ENCODE assay signal across 8 mouse cellular contexts in genomic region chr6:86732276-86733173, GRCm38 (mm10). TPM values are rescaled to one million over a fixed set of nuclear protein-coding genes. Genes with fewer than 3 reads are reported as not detected.
DNase-seq lines count a peak whose midpoint lies in the region; ATAC-seq and TF ChIP-seq lines count a peak whose summit lies in the region.

No protein-coding gene starts in this region.

- H3K9me3 ChIP-seq in forebrain, embryonic 14.5 days (replicated peaks; ENCODE audit: control insufficient read depth, low read length) = no peaks in the 10 kb centered on the region
- H3K9me3 ChIP-seq in hindbrain, embryonic 12.5 days (replicated peaks) = no peaks in the 10 kb centered on the region
- no peaks in the 10 kb centered on the region for H3K9me3 ChIP-seq in neural tube, embryonic 12.5 days

- peak overlapping the region; percentile 73 for H3K4me3 ChIP-seq in thymus, adult 2 months (ENCODE audit: control insufficient read depth, insufficient read depth, low read length)
- H3K4me3 ChIP-seq in forebrain, embryonic 14.5 days (ENCODE audit: low read depth, low read length) = peak overlapping the region; percentile 96
- peak overlapping the region; percentile 97 for H3K4me3 ChIP-seq in hindbrain, embryonic 12.5 days
- peak overlapping the region; percentile 94 for H3K4me3 ChIP-seq in neural tube, embryonic 12.5 days

- no peak for TF ChIP-seq CTCF in thymus, adult 2 months (IDR thresholded peaks at IDR 0.05; ENCODE audit: borderline replicate concordance, control insufficient read depth, extremely low read depth, insufficient read depth, low read length, poor library complexity)

- peak; percentile 53 for DNase-seq in thymus, adult 2 months
- no peak for DNase-seq in thymus, postnatal 25 days
- peak; percentile 36 for DNase-seq in c-Kit-negative CD71-positive TER-119-positive erythroid progenitor cells, embryonic 14.5 days (ENCODE audit: low read depth, low spot score)
- DNase-seq in forebrain, embryonic 14.5 days (ENCODE audit: low spot score) = peak; percentile 45
- peak; percentile 48 for DNase-seq in liver
- DNase-seq in adipocyte (ENCODE audit: low spot score) = no peak

- 0 out of 2 replicates have a peak, but pooled peaks cover 2% of the 10 kb centered on the region for H3K4me1 ChIP-seq in thymus, adult 2 months (replicated peaks; ENCODE audit: control insufficient read depth, insufficient read depth, low read length)
- H3K4me1 ChIP-seq in forebrain, embryonic 14.5 days (ENCODE audit: control insufficient read depth, insufficient read depth, low read length) = peaks cover 6% of the 10 kb centered on the region; the same call in 1 of the 2 replicates
- H3K4me1 ChIP-seq in hindbrain, embryonic 12.5 days = peaks cover 15% of the 10 kb centered on the region
- peaks cover 16% of the 10 kb centered on the region for H3K4me1 ChIP-seq in neural tube, embryonic 12.5 days

- H3K27ac ChIP-seq in thymus, adult 2 months (ENCODE audit: control insufficient read depth, insufficient read depth, low read length) = no peak overlapping the region
- H3K27ac ChIP-seq in forebrain, embryonic 14.5 days (ENCODE audit: low read depth, low read length) = peak overlapping the region; percentile 91
- peak overlapping the region; percentile 94 for H3K27ac ChIP-seq in hindbrain, embryonic 12.5 days
- peak overlapping the region; percentile 84 for H3K27ac ChIP-seq in neural tube, embryonic 12.5 days

- ATAC-seq in forebrain, embryonic 14.5 days = peak; percentile 28; the same call in 1 of the 2 replicates
- ATAC-seq in hindbrain, embryonic 12.5 days (ENCODE audit: low FRiP score) = peak; percentile 75
- ATAC-seq in neural tube, embryonic 12.5 days (ENCODE audit: low FRiP score, low read depth) = peak; percentile 67

- no peaks in the 10 kb centered on the region for H3K27me3 ChIP-seq in thymus, adult 2 months (ENCODE audit: control insufficient read depth, insufficient read depth, low read length)
- H3K27me3 ChIP-seq in forebrain, embryonic 14.5 days (replicated peaks; ENCODE audit: control insufficient read depth, insufficient read depth, low read length) = no peaks in the 10 kb centered on the region
- H3K27me3 ChIP-seq in hindbrain, embryonic 12.5 days = no peaks in the 10 kb centered on the region
- no peaks in the 10 kb centered on the region for H3K27me3 ChIP-seq in neural tube, embryonic 12.5 days (replicated peaks)

- H3K36me3 ChIP-seq in thymus, adult 2 months (ENCODE audit: control insufficient read depth, insufficient read depth, low read length) = no peaks in the 10 kb centered on the region
- no peaks in the 10 kb centered on the region for H3K36me3 ChIP-seq in forebrain, embryonic 14.5 days (ENCODE audit: control insufficient read depth, insufficient read depth, low read length)
- peaks cover under 1% of the 10 kb centered on the region; the same call in 1 of the 2 replicates for H3K36me3 ChIP-seq in hindbrain, embryonic 12.5 days
- H3K36me3 ChIP-seq in neural tube, embryonic 12.5 days = 0 out of 2 replicates have a peak, but pooled peaks cover 2% of the 10 kb centered on the region

- peak overlapping the region; percentile 60 for H3K4me2 ChIP-seq in forebrain, embryonic 14.5 days (ENCODE audit: low read length)
- H3K4me2 ChIP-seq in hindbrain, embryonic 12.5 days (replicated peaks) = peak overlapping the region; percentile 79
- H3K4me2 ChIP-seq in neural tube, embryonic 12.5 days (replicated peaks) = peak overlapping the region; percentile 73

- peak overlapping the region; percentile 95 for H3K9ac ChIP-seq in forebrain, embryonic 14.5 days (ENCODE audit: low read length)
- H3K9ac ChIP-seq in hindbrain, embryonic 12.5 days = peak overlapping the region; percentile 95
- peak overlapping the region; percentile 77 for H3K9ac ChIP-seq in neural tube, embryonic 12.5 days

- 1% methylated on average over 62 of the region's 62 CpGs for WGBS in thymus, adult 2 months
- WGBS in forebrain, embryonic 14.5 days = under 1% methylated on average over 61 of the region's 62 CpGs
- WGBS in hindbrain, embryonic 12.5 days = under 1% methylated on average over 60 of the region's 62 CpGs
- under 1% methylated on average over 62 of the region's 62 CpGs for WGBS in neural tube, embryonic 12.5 days

- TF ChIP-seq POLR2A in thymus, adult 2 months (IDR thresholded peaks at IDR 0.05; ENCODE audit: control insufficient read depth, extremely low read depth, insufficient read depth, low read length, poor library complexity) = no peak

RNA-seq across cellular contexts. Expression of gene Gmcl1, which starts 0.7 kb away (rescaled TPM):
- 17.3 and 24.2 TPM in 2 replicates for polyA plus RNA-seq in thymus, adult 2 months (2012; rRNA removed)
- 33.8 and 39.3 TPM in 2 replicates for polyA plus RNA-seq in forebrain, embryonic 14.5 days (2014; fragmentation: Nextera tagmentation; extraction: Ambion mirVana)
- polyA plus RNA-seq in hindbrain, embryonic 12.5 days (2016; fragmentation: Nextera tagmentation; extraction: Ambion mirVana) = 63.9 and 64.4 TPM in 2 replicates
- 63.8 and 67.6 TPM in 2 replicates for polyA plus RNA-seq in neural tube, embryonic 12.5 days (2016; fragmentation: Nextera tagmentation; extraction: Ambion mirVana)

RNA-seq across cellular contexts. Expression of gene Snrnp27, which starts 48.2 kb away (rescaled TPM):
- 14.0 and 14.5 TPM in 2 replicates for polyA plus RNA-seq in thymus, adult 2 months (2012; rRNA removed)
- polyA plus RNA-seq in forebrain, embryonic 14.5 days (2014; fragmentation: Nextera tagmentation; extraction: Ambion mirVana) = 109 and 119 TPM in 2 replicates
- polyA plus RNA-seq in hindbrain, embryonic 12.5 days (2016; fragmentation: Nextera tagmentation; extraction: Ambion mirVana) = 115 and 125 TPM in 2 replicates
- 120 TPM in 2 replicates for polyA plus RNA-seq in neural tube, embryonic 12.5 days (2016; fragmentation: Nextera tagmentation; extraction: Ambion mirVana)

Comparison
In these comparisons a context has a peak if more than half of its experiments do, and no peak if none do; other contexts are left out.
1. DNase-seq: peak in thymus, adult 2 months (single experiment), c-Kit-negative CD71-positive TER-119-positive erythroid progenitor cells, embryonic 14.5 days (single experiment), forebrain, embryonic 14.5 days (single experiment) and liver (single experiment); none in thymus, postnatal 25 days (single experiment) and adipocyte (single experiment).
2. Peak in every context shown above with its lines, with median percentiles within 50 percentile points of each other: H3K4me3 ChIP-seq, ATAC-seq, H3K4me2 ChIP-seq and H3K9ac ChIP-seq.